Mouse (Mus musculus) frontal cortex, postnatal 10 days (tissue): ENCODE measurements at regions not wholly inside any gene's neighbourhood (a gene's known extent, or its start where the extent isn't known, plus 50 kb on each side); places are given as distances from the start of the nearest gene placed in this dataset.

Experiments used
- DNase-seq, 2 experiments: peaks; one replicate each; pipeline ENCODE4 v3.0.0; 2022; ENCODE audit warnings: low spot score in 2 of 2, mixed read lengths in 1 of 2

DNA sequence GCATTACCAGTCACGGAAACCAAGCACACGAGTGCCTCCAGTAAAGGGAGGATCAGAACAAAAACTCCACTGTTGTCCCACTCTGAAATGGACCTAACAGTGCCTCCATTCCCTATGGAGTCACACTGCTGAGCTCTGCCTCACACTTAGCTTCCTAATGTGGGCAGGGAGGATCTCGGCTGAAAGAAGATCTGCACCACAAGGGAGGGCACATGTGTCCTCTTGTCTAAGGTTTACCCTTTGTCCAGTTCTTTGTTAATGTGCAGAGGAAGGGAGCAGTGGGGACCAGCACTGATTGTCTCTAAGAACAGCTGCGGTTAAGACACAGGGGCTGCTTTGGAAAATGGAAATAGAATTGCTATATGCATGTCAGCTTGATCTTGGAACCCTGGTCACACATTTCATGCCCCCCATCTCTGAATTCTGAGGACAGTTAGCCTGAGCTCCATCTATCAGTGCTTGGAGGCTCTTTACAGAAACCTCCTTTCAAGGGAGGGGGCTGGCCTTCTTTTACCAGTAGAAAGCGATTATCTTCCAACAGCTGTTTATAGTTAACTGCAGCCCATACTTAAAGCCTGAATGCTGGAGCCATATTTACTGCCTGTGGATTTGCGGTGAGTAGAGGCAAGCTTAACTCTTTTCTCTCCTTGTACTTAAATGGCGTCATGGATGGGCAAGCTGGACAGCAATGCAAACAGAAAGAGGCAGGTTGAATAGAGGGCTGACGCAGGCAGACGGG, 485.5 kb upstream of the Cdh11 start:
- DNase-seq = no peak

DNA sequence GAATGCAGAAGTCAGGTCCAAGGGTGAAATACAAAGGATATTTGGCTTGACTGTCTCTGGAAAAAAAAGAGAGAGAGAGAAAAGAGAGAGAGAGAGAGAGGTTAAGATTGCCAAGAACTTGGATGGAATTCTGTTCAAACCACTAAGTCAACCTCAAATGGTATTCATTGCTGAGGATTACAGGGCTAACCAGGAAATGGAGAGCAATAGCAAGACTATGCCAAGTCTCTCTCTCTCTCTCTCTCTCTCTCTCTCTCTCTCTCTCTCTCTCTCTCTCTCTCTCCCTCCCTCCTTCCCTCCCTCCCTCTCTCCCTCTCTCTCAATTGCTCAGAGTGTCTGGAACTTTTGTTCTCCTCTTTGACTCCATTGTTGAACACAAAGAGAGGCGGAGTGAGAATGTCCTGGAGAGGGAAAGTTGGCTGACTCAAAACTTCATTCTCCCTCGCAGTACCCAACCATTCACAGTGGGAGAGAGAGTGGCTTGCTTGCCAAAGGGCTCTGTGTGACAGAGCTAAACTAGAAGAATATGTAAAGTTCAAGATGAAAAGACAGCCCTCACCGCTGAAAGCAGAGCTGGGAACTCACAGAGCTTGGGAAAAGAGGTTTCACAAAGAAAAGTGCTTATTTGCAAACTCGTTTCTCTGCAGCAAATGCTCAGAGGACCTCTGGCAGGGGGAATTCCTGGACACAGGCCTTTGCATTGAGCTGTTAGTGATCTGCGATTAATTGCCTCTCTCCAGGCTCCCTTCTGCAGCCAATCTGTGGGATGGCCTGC, 487.1 kb upstream of the Cdh11 start:
- peak; percentile 20 to 21 for DNase-seq

DNA sequence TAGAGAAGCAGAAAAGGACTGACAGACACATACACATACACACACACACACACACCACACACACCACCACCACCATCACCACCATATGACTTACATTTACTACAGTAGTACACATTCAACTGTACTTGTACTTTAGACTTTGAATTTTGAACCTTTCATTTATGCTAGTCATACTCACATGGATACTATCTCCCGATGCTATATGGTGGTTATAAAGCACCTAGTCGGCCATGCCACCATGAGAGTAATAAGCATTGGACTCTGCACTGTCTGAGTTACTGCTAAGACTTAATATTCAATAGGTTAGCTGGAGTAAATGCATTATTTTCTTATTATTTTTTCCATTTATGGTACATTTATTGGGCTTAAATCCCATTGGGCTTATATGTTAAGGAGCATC, 488.0 kb upstream of the Cdh11 start:
- DNase-seq = no peak

DNA sequence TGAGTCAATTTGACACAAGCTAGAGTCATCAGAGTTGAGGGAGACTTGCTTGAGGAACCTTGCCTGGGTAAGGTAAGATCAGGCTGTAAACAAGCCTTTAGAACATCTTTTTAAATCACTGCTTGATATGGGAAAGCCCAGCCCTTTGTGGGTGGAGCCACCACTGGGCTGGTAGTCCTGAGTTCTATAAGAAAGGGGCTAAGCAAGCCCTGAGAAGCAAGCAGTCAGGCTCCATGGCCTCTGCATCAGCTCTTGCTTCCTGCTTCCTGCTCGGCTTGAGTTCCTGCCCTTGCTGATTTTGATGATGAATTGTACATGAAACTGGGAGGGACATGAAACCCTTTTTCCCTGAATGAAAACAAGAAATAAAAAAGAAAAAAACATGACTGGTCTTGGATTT, 496.4 kb upstream of the Cdh11 start:
- no peak for DNase-seq

DNA sequence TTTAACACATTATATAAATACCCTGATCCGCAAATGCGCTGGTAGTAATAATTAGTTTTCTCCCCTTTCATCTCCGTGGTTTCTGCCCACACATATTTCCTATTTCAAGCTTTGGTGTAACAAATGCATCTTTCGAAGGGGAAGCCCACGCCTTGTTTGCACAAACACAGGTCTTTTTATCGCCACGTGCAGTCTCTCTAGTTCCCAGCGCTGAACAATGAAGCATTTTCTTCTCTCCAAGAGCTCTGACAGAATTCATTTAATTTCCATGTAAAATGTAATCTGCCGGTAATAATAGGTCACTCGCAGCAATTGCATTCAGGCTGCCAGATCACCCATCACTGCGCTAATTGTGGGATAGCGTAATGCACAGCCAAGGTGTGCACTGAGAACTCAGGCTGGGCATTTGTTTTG, 503.1 kb upstream of the Cdh11 start:
- no peak for DNase-seq

DNA sequence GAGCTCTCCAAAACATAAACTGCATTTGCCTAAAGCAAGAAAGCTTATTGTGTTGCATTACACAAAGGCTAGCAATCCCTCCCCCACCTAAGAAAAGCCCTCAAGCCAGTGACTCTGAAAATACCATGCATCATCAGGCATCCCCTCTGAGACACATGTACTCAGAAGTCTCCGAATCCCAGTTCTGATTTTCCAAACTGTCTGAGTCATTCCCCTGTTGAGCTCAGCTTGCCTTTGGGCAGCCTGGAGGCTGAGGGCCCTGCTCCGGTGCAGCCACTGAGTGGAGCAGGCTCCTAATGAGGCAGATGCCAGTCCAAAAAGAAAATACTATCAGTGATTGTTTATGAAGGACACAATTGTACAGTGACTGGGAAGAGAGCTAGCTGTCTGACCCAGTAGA, 507.5 kb upstream of the Cdh11 start:
- no peak for DNase-seq

DNA sequence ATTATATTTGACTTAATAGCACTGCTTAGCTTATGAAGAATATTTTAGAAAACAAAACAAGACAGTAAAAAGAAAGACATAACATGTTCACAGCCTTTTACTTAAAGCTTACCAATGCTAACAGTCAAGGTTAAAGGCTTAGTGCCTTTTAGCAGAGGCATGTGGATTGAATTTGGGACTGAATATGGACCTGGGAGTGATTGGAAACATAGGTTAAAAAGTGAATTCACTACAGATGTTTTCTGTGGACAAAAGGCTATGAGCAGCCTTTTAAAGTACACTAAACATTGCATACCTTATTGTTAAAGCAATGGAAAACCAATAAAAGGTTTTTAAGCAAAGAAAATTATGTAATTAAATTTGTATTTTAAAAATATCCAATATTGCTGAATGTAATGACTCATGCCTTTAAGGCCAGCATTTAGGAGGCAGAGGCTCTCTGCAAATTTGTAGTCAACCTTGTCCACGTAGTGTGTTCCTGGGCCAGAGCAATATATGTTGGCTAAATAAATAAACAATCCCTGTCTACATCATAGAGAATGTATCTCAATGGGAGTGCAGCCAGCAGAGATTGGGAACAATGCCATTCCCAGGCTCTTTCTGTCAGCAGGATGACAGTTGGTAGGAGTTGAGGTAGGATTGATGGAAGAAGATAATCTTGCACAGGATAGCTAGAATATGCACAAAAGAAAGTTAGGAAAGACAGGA, 521.2 kb upstream of the Cdh11 start:
- DNase-seq = no peak

DNA sequence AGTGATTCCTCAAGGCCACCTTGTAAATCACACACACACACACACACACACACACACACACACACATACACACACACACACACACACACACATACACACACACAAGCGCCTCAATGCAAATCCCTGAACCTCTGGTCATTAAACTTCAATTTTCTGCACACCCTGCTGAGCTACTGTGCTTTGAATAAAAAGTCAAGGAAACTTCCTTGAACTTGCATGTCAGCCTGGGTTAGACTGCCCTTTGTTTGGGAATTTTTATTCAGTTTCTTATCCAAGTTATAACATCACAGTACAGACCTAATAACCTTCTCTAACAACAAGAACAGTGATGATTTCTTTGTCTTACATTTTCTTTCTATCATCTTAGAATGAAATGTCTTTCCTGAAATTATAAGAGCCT, 528.1 kb upstream of the Cdh11 start:
- no peak for DNase-seq

DNA sequence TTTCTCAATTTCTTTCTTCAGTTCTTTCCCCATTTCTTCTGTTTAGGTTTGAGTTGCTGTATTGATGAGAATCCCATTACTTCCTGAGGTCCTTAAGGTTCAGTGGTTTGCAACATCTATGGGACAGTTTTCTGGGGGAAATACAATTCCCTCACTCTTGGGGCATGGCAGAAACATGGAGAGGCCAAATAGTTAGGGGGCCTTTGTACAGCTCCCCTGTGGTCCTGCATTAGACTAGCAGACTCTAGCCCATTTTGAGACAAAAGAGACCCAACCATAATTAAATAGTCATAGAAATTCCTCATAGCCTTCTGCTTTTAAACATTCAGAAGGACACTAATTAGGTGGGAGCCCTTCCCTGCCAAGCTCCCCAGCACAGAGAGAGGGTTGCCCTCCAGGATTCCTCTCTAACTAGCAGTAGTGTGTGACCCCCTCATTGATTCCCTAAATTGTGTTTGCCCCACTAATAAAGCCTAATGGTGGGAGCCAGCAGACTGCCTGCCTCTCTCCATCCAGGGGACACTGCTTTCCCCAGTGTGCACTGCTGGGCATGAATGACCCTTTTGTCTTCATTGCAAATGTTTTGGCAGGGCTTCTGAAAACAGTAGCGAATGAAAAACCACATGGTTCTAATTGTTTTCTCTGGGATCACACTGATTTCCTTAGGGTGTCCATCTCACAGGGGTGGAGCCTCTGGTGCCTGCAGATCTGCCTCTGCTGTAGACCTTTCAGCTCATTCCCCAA, 529.0 kb upstream of the Cdh11 start:
- peak in 1 of 2 experiments; percentile 12 for DNase-seq

DNA sequence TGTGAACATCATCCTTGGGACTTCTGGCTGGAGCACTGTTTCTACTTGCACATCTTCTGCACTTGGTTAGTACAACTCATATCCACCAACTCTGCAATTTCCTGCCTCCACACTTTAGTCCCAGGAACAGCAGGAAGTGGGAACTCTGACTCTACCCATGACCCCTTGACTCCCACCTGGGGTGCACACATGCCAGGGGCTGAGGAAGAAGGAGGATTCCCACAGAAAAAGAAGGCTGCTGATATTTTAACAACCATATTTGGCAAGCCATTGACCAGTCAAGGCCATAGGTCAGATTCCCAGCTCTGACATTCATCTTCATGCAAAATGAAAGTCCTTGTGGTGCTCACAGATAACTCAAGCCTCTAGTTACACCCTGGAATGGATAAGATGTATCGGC, 530.3 kb upstream of the Cdh11 start:
- no peak for DNase-seq

DNA sequence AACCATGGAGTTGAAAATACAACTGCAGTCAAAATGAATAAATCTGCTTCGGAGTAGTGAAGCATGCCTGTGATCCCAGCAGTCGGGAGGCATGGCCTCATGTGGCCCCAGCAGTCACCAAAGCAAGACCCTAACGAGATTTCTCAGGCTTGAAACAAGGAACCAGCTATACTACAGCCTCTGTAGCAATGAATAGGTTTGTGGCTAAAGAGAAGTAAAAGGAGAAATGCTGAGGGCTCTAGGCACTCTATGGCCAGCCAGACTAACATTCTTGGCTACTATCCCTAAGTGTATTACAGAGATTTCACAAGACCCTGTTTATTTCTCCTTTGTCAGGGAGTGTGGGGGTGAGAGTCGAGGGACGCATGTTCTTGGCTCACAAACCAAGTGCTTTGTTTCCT, 531.2 kb upstream of the Cdh11 start:
- no peak for DNase-seq

DNA sequence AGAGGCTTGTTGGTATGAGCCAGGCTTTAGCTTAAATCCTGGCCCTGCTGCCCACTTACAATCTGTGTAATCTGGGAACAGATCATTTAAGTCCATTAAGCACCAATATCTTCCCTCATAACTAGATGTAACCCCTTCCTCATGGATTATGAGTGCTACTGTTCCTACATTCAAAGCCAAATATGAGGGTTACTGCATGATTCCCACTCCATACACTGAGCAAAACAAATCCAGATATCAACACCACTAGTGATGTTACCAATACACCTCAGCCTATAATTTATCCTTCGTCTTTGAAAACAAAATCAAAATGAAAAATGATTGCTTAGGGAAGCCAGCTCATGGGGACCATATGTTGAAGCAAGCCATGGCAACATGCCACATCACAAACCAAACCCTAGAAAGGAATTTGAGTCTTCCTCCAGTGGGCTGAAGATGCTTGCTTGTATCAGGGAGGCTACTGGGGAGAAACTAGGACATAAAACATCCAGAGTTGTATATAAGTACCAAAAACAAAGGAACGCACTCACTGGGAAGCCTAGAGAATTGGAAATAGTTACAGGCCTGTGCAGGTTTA, 531.8 kb upstream of the Cdh11 start:
- no peak for DNase-seq

DNA sequence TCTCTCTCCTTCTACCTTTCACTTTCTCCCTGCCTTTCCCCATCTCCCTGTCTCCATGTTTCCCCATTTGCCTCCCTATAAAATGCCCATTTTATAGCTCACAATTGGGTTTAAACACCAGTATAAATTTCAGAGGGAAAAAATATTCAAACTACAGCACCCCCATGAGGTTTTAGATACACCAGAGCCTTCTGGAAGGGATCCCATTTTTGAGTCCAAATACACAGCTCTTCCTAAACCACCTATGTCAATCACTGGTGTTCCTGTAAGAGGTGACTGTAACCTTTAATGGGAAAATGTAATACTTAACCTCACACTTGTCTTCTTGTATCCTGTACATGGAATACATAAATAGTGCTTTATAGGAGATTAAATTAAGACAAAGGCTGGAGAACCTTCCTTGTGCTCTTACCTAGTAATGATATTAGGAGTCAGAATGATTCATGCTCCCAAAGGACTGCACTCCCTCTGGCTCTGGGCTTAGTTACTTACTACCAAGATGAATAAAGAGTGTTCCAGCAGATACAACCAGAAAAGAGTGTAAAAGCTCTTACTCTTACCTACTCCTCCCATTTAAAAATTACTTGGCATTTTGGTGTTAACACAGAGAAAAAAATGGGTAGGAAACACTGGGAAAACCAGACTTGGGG, 538.7 kb upstream of the Cdh11 start:
- DNase-seq = no peak

DNA sequence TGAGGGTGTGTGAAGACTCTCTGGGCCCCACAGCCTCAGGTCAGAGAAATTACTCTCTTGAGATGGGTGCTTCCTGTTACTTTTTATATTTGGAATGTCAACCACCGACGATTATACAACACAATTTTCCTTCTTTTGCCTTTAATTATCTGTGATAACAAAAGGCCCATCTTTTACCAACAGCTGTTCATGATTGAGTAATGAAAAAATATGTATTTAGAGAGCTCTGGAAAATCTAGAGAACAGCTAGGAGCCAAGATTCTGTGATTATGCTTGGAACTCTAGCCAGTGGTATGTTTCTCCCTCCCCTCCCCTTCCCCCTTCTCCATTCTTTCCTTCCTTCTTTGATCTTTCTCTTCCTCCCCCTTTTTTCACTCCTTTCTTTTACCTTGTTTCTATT, 546.0 kb upstream of the Cdh11 start:
- no peak for DNase-seq

DNA sequence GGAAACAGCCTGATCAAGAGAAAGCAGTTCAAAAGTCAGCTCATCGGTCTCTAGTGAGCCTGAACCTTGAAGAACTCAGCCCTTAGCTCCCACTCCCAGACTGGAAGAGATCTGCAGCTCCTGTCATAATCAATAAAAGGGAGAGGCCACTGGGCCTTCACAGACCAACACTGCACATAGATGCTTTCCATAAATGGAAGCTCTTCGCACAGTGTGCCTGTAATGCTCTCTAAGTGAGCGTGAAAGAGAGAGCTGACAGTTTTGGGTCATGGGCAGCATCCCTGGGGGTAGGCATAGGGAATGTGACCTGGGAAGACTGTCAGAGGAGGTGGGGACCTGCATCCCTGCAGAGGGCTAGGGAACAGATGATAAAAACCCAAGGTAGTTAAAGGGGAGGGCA, 551.9 kb upstream of the Cdh11 start:
- no peak for DNase-seq

DNA sequence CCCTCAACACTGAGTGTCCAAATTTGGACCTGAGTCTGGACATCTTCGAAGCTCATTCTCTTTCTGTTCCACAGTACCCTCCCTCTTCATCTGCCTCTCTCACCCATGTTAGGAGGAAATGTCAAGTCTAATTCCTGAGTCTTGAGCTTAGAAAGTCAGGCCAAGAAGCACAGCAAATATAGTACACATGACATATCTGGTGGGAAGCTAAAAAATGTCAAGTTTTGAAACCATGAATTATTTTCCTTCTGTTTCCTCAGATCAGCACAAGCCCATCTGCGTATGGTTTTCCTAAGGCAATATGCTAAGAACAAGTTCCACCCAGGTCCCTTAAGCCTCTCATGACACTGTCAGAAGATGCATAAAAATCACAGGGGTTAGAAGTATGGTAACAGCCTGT, 553.6 kb upstream of the Cdh11 start:
- DNase-seq = no peak

DNA sequence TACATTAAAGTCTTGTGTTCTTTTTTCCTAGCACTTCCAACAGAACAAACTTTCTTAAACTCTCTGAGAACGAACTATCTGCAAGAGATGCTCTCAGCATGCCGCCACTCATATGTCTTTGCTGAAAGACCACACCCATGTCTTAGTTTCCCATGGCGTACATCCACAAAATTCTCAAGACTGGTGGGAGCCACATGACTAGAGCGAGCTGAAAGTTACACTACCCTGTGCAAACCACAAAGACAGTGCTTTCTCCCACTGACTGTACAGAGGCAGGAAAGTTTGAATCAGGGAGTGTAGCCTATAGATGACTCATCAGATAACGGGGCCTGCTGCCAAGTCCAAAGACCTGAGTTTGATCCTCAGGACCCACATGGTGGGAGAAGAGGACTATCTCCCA, 554.5 kb upstream of the Cdh11 start:
- no peak for DNase-seq

DNA sequence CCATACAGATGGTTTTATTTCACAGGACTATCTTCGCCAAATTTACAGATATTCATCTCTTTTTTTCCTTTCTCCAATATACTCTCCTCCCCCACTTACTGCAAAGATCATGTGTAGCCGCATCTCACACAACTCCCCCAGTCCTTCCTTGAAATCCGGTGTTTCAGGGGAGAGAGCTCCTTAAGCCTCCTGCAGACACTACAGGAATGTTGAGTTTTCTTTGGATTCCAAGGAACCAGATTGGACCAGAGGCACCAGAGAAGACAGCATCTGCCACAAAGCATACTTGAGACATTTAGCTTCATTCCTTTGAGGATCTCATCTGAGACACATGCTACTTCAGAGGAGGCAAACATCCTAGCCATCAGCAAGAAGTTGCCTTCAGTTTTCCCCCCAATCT, 558.4 kb upstream of the Cdh11 start:
- peak; percentile 6 to 18 for DNase-seq

DNA sequence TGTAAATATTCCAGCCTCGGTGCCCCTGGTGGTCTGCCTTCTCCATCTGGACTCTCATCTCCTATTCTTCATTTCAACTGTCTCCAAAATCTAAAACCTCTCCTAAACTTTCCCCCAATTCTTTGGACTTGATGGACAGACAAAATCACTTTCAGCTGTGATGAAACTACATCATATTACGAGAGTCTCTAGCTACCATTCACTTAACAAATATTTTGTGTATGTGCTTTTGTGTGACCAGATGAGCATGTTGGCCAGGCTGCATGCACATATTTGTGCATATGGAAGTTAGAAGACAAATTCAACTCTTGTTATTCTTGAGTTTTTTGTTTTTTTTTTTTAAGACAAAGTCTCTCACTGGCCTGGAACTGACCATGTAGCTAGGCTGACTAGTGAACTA, 559.4 kb upstream of the Cdh11 start:
- no peak for DNase-seq

DNA sequence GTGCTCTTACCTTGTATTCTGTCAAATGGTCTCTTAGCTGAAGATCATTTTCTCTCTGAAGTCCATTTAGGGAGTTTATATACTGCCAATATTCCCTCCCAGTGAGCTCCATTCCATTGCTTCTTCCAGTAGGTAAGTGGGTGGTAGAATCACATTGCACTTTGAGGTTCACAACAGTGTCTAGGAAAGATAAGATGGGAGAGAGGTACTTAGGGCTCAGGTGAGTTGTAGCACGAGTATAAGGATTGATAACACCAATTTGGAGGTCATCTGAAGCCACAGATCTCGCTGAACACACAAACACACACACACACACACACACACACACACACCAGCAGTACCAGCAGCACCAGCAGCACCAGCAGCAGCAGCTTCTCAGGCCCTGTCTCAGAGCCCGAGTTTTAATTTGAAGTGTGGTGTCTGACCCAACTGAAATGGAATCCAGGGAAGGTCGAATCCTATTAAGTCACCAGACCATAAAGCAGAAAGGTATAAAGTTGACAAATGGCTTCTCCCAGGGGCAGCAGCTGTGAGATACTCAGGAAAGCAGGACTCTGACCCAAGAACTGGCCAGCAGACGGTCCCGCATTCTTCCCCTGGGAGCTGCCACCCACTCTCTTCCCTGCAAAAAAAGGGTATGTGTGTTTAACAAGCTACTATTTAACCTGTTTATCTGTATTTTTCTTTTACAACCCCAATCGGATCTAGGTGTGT, 561.9 kb upstream of the Cdh11 start:
- DNase-seq = no peak

DNA sequence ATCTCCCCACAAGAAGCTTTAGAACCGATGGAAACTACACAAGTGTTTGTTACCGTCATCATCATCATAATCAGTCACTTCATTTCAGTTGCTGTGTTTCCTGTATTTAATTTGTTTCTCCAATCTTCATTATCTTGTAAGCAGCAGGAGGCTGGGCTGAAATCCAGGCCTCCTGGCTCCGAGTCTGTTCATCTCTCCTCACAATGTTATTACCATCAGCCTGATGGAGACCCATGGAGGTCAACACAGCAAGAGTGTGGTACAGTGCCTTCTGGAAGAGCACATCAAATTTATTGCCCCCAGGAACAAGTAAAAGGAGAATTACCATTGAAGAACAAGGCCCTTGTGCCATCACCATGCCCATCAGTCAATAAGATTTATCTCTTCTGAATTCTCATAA, 576.3 kb upstream of the Cdh11 start:
- no peak for DNase-seq
